Mouse (Mus musculus): ENCODE data around the gene Lrrc4b. TPM values are rescaled to one million over a fixed set of nuclear protein-coding genes. Genes with fewer than 3 reads are reported as not detected.
A peak's percentile ranks its signal among the peaks of the same experiment; 100 is the strongest.

Lrrc4b gene
- 10 to 100 TPM; 31.2 to 66.0 TPM for total RNA-seq (2021)
- long read RNA-seq, experiment 1, partial matches to known transcripts = 8 of 36 reads
- long read RNA-seq, experiment 1, other reads (novel, unspliced or antisense) = 25 of 36 reads
- long read RNA-seq, experiment 2, partial matches to known transcripts = 5 of 13 reads
- long read RNA-seq, experiment 2, other reads (novel, unspliced or antisense) = 8 of 13 reads

GRCm38 (mm10) chr7:44428968-44429521, at the start of gene Lrrc4b:
Lrrc4b (plus strand) TSS chr7:44429018.
- no peak for DNase-seq

GRCm38 (mm10) chr7:44382541-44382940, 46.3 kb upstream of the Lrrc4b start:
- DNase-seq = peak in 1 of 2 experiments; percentile 19

- peak; percentile 68 to 81 for DNase-seq
Measured at GRCm38 (mm10) chr7:44383980-44384715, 44.7 kb upstream of the Lrrc4b start, which contains the start of gene Syt3. Syt3 (plus strand) TSS chr7:44384102.

- DNase-seq = no peak
Measured at GRCm38 (mm10) chr7:44384716-44385059, 44.1 kb upstream of the Lrrc4b start.

- no peak for DNase-seq
Measured at GRCm38 (mm10) chr7:44385720-44386119, 43.1 kb upstream of the Lrrc4b start, which contains the start of gene 1700008O03Rik. 1700008O03Rik (minus strand) TSS chr7:44385820.

- DNase-seq = no peak
Measured at GRCm38 (mm10) chr7:44391831-44392230, 37.0 kb upstream of the Lrrc4b start.

- no peak for DNase-seq
Measured at GRCm38 (mm10) chr7:44392341-44392740, 36.5 kb upstream of the Lrrc4b start.

- DNase-seq = no peak
Measured at GRCm38 (mm10) chr7:44393284-44393683, 35.5 kb upstream of the Lrrc4b start.

- DNase-seq = peak; percentile 43 to 63
Measured at GRCm38 (mm10) chr7:44398570-44398969, 30.2 kb upstream of the Lrrc4b start.

- DNase-seq = no peak
Measured at GRCm38 (mm10) chr7:44401673-44402072, 27.1 kb upstream of the Lrrc4b start.

- DNase-seq = peak; percentile 85 to 92
Measured at GRCm38 (mm10) chr7:44405346-44406014, 23.3 kb upstream of the Lrrc4b start.

GRCm38 (mm10) chr7:44406015-44406355, 22.8 kb upstream of the Lrrc4b start:
- no peak for DNase-seq

GRCm38 (mm10) chr7:44411144-44411543, 17.7 kb upstream of the Lrrc4b start:
- DNase-seq = no peak

- DNase-seq = no peak
Measured at GRCm38 (mm10) chr7:44413307-44413706, 15.5 kb upstream of the Lrrc4b start.

GRCm38 (mm10) chr7:44427666-44428065, 1.2 kb upstream of the Lrrc4b start:
- DNase-seq = no peak

- DNase-seq = no peak
Measured at GRCm38 (mm10) chr7:44428171-44428950, 457 bp upstream of the Lrrc4b start.

- no peak for DNase-seq
Measured at GRCm38 (mm10) chr7:44429534-44430488, 993 bp downstream of the Lrrc4b start.

- DNase-seq = no peak
Measured at GRCm38 (mm10) chr7:44432550-44432949, 3.7 kb downstream of the Lrrc4b start.

- no peak for DNase-seq
Measured at GRCm38 (mm10) chr7:44433371-44433770, 4.6 kb downstream of the Lrrc4b start.

- DNase-seq = no peak
Measured at GRCm38 (mm10) chr7:44434089-44434488, 5.3 kb downstream of the Lrrc4b start.

- no peak for DNase-seq
Measured at GRCm38 (mm10) chr7:44435796-44436195, 7.0 kb downstream of the Lrrc4b start.

Data from heart, adult 18-20 months (tissue).